Mouse (Mus musculus): ENCODE results near the gene Smarcd2. TPM values are rescaled to one million over a fixed set of nuclear protein-coding genes. Genes with fewer than 3 reads are reported as not detected.
A peak's percentile ranks its signal among the peaks of the same experiment; 100 is the strongest.

Smarcd2 gene
- polyA plus RNA-seq, 1 experiment from 2014 or later: 11.7 TPM

- Histone ChIP-seq H3K36me3 (ENCODE audit: control insufficient read depth, insufficient read depth, low read length) (no peaks in the 10 kb centered on the region), H3K4me3 (ENCODE audit: low read depth, low read length) (no peak overlapping the region), H3K4me2 (ENCODE audit: low read length) (no peak overlapping the region), H3K27me3 (replicated peaks; ENCODE audit: control insufficient read depth, insufficient read depth, low read length) (no peaks in the 10 kb centered on the region), H3K27ac (ENCODE audit: low read depth, low read length) (no peak overlapping the region), H3K9me3 (replicated peaks; ENCODE audit: control insufficient read depth, low read length) (no peaks in the 10 kb centered on the region), H3K9ac (ENCODE audit: low read length) (no peak overlapping the region), H3K4me1 (ENCODE audit: control insufficient read depth, insufficient read depth, low read length) (no peaks in the 10 kb centered on the region)
- ATAC-seq (no peak), DNase-seq (ENCODE audit: low spot score) (peak; percentile 29)
- WGBS: 66% methylated on average over 11 of the region's 11 CpGs
These were observed 14.2 kb upstream of the Smarcd2 start for GRCm38 (mm10) chr11:106286987-106287386.

- Histone ChIP-seq H3K27ac (ENCODE audit: low read depth, low read length) (no peak overlapping the region), H3K4me2 (ENCODE audit: low read length) (no peak overlapping the region), H3K27me3 (replicated peaks; ENCODE audit: control insufficient read depth, insufficient read depth, low read length) (no peaks in the 10 kb centered on the region), H3K4me3 (ENCODE audit: low read depth, low read length) (no peak overlapping the region), H3K4me1 (ENCODE audit: control insufficient read depth, insufficient read depth, low read length) (no peaks in the 10 kb centered on the region), H3K36me3 (ENCODE audit: control insufficient read depth, insufficient read depth, low read length) (no peaks in the 10 kb centered on the region), H3K9ac (ENCODE audit: low read length) (no peak overlapping the region), H3K9me3 (replicated peaks; ENCODE audit: control insufficient read depth, low read length) (no peaks in the 10 kb centered on the region)
- WGBS: 90% methylated on average over 7 of the region's 7 CpGs
- DNase-seq (ENCODE audit: low spot score) (no peak), ATAC-seq (no peak)
These were observed 13.4 kb upstream of the Smarcd2 start for GRCm38 (mm10) chr11:106286206-106286605.

- ATAC-seq: no peak
- no peaks in the 10 kb centered on the region for H3K27me3 ChIP-seq (replicated peaks; ENCODE audit: control insufficient read depth, insufficient read depth, low read length)
- H3K27ac ChIP-seq (ENCODE audit: low read depth, low read length): no peak overlapping the region
- no peak overlapping the region for H3K4me2 ChIP-seq (ENCODE audit: low read length)
- no peak overlapping the region for H3K4me3 ChIP-seq (ENCODE audit: low read depth, low read length)
- 72% methylated on average over 8 of the region's 8 CpGs for WGBS
- DNase-seq (ENCODE audit: low spot score): no peak
- H3K9me3 ChIP-seq (replicated peaks; ENCODE audit: control insufficient read depth, low read length): no peaks in the 10 kb centered on the region
- no peaks in the 10 kb centered on the region for H3K4me1 ChIP-seq (ENCODE audit: control insufficient read depth, insufficient read depth, low read length)
- no peak overlapping the region for H3K9ac ChIP-seq (ENCODE audit: low read length)
- no peaks in the 10 kb centered on the region for H3K36me3 ChIP-seq (ENCODE audit: control insufficient read depth, insufficient read depth, low read length)
These were observed 11.4 kb upstream of the Smarcd2 start for GRCm38 (mm10) chr11:106284126-106284525.

GRCm38 (mm10) chr11:106283371-106283770 lies 10.6 kb upstream of the Smarcd2 start:
- Histone ChIP-seq H3K27ac (ENCODE audit: low read depth, low read length) (no peak overlapping the region), H3K4me3 (ENCODE audit: low read depth, low read length) (no peak overlapping the region), H3K36me3 (ENCODE audit: control insufficient read depth, insufficient read depth, low read length) (no peaks in the 10 kb centered on the region), H3K9ac (ENCODE audit: low read length) (no peak overlapping the region), H3K4me2 (ENCODE audit: low read length) (no peak overlapping the region), H3K9me3 (replicated peaks; ENCODE audit: control insufficient read depth, low read length) (no peaks in the 10 kb centered on the region), H3K4me1 (ENCODE audit: control insufficient read depth, insufficient read depth, low read length) (no peaks in the 10 kb centered on the region), H3K27me3 (replicated peaks; ENCODE audit: control insufficient read depth, insufficient read depth, low read length) (no peaks in the 10 kb centered on the region)
- ATAC-seq (no peak), DNase-seq (ENCODE audit: low spot score) (no peak)
- WGBS: 82% methylated on average over 4 of the region's 4 CpGs

- no peak overlapping the region for H3K4me2 ChIP-seq (ENCODE audit: low read length)
- 90% methylated on average over 6 of the region's 6 CpGs for WGBS
- H3K36me3 ChIP-seq (ENCODE audit: control insufficient read depth, insufficient read depth, low read length): no peaks in the 10 kb centered on the region
- no peaks in the 10 kb centered on the region for H3K9me3 ChIP-seq (replicated peaks; ENCODE audit: control insufficient read depth, low read length)
- no peak overlapping the region for H3K27ac ChIP-seq (ENCODE audit: low read depth, low read length)
- DNase-seq (ENCODE audit: low spot score): no peak
- no peaks in the 10 kb centered on the region for H3K27me3 ChIP-seq (replicated peaks; ENCODE audit: control insufficient read depth, insufficient read depth, low read length)
- no peaks in the 10 kb centered on the region for H3K4me1 ChIP-seq (ENCODE audit: control insufficient read depth, insufficient read depth, low read length)
- no peak overlapping the region for H3K9ac ChIP-seq (ENCODE audit: low read length)
- no peak for ATAC-seq
- no peak overlapping the region for H3K4me3 ChIP-seq (ENCODE audit: low read depth, low read length)
These were observed 9.7 kb upstream of the Smarcd2 start for GRCm38 (mm10) chr11:106282452-106282851.

- Histone ChIP-seq H3K9ac (ENCODE audit: low read length) (no peak within 1 kb of the TSS), H3K9me3 (replicated peaks; ENCODE audit: control insufficient read depth, low read length) (no peaks in the 10 kb centered on the region), H3K36me3 (ENCODE audit: control insufficient read depth, insufficient read depth, low read length) (no peaks in the 10 kb centered on the region), H3K27ac (ENCODE audit: low read depth, low read length) (no peak within 1 kb of the TSS), H3K27me3 (replicated peaks; ENCODE audit: control insufficient read depth, insufficient read depth, low read length) (no peaks in the 10 kb centered on the region), H3K4me2 (ENCODE audit: low read length) (peak within 1 kb of the TSS; percentile 43), H3K4me1 (ENCODE audit: control insufficient read depth, insufficient read depth, low read length) (peaks cover 11% of the 10 kb centered on the region), H3K4me3 (ENCODE audit: low read depth, low read length) (no peak within 1 kb of the TSS)
- peak; percentile 97 for DNase-seq (ENCODE audit: low spot score)
- peak; percentile 44 for ATAC-seq
- 11% methylated on average over 25 of the region's 25 CpGs for WGBS
These were observed 3.7 kb upstream of the Smarcd2 start, which contains the start of gene Tcam1 for GRCm38 (mm10) chr11:106276454-106276853. Gene Tcam1 (plus strand): TSS chr11:106276672.

GRCm38 (mm10) chr11:106274971-106275411 lies 2.2 kb upstream of the Smarcd2 start:
- peaks cover 18% of the 10 kb centered on the region for H3K4me1 ChIP-seq (ENCODE audit: control insufficient read depth, insufficient read depth, low read length)
- H3K9ac ChIP-seq (ENCODE audit: low read length): no peak overlapping the region
- no peaks in the 10 kb centered on the region for H3K27me3 ChIP-seq (replicated peaks; ENCODE audit: control insufficient read depth, insufficient read depth, low read length)
- DNase-seq (ENCODE audit: low spot score): no peak
- WGBS: 85% methylated on average over 7 of the region's 7 CpGs
- no peak overlapping the region for H3K4me3 ChIP-seq (ENCODE audit: low read depth, low read length)
- H3K9me3 ChIP-seq (replicated peaks; ENCODE audit: control insufficient read depth, low read length): no peaks in the 10 kb centered on the region
- no peak for ATAC-seq
- no peak overlapping the region for H3K4me2 ChIP-seq (ENCODE audit: low read length)
- H3K36me3 ChIP-seq (ENCODE audit: control insufficient read depth, insufficient read depth, low read length): no peaks in the 10 kb centered on the region
- H3K27ac ChIP-seq (ENCODE audit: low read depth, low read length): no peak overlapping the region

- 92% methylated on average over 1 of the region's 1 CpGs for WGBS
- Histone ChIP-seq H3K4me3 (ENCODE audit: low read depth, low read length) (no peak overlapping the region), H3K9me3 (replicated peaks; ENCODE audit: control insufficient read depth, low read length) (no peaks in the 10 kb centered on the region), H3K27ac (ENCODE audit: low read depth, low read length) (no peak overlapping the region), H3K4me2 (ENCODE audit: low read length) (no peak overlapping the region), H3K9ac (ENCODE audit: low read length) (no peak overlapping the region), H3K36me3 (ENCODE audit: control insufficient read depth, insufficient read depth, low read length) (no peaks in the 10 kb centered on the region), H3K27me3 (replicated peaks; ENCODE audit: control insufficient read depth, insufficient read depth, low read length) (no peaks in the 10 kb centered on the region), H3K4me1 (ENCODE audit: control insufficient read depth, insufficient read depth, low read length) (peaks cover 18% of the 10 kb centered on the region)
- DNase-seq (ENCODE audit: low spot score) (no peak), ATAC-seq (no peak)
These were observed 1.6 kb upstream of the Smarcd2 start for GRCm38 (mm10) chr11:106274374-106274773.

- WGBS: 98% methylated on average over 6 of the region's 6 CpGs
- DNase-seq (ENCODE audit: low spot score): no peak
- H3K4me3 ChIP-seq (ENCODE audit: low read depth, low read length): no peak overlapping the region; the same call in 1 of the 2 replicates
- no peak overlapping the region for H3K27ac ChIP-seq (ENCODE audit: low read depth, low read length)
- H3K4me2 ChIP-seq (ENCODE audit: low read length): no peak overlapping the region
- peaks cover 22% of the 10 kb centered on the region for H3K4me1 ChIP-seq (ENCODE audit: control insufficient read depth, insufficient read depth, low read length)
- no peak overlapping the region for H3K9ac ChIP-seq (ENCODE audit: low read length)
- no peaks in the 10 kb centered on the region for H3K27me3 ChIP-seq (replicated peaks; ENCODE audit: control insufficient read depth, insufficient read depth, low read length)
- no peak for ATAC-seq
- H3K36me3 ChIP-seq (ENCODE audit: control insufficient read depth, insufficient read depth, low read length): no peaks in the 10 kb centered on the region
- H3K9me3 ChIP-seq (replicated peaks; ENCODE audit: control insufficient read depth, low read length): no peaks in the 10 kb centered on the region
These were observed 1.0 kb upstream of the Smarcd2 start for GRCm38 (mm10) chr11:106273811-106274210.
